ENCODE assay signal across 8 mouse cellular contexts in genomic region chr4:62519122-62519848, GRCm38 (mm10). TPM values are rescaled to one million over a fixed set of nuclear protein-coding genes. Genes with fewer than 3 reads are reported as not detected.
DNase-seq lines count a peak whose midpoint lies in the region; ATAC-seq lines count a peak whose summit lies in the region.

No protein-coding gene starts in this region.

- H3K4me1 ChIP-seq in hindbrain, embryonic 13.5 days (replicated peaks) = peaks cover 38% of the 10 kb centered on the region
- peaks cover 22% of the 10 kb centered on the region for H3K4me1 ChIP-seq in midbrain, embryonic 14.5 days (ENCODE audit: control insufficient read depth, insufficient read depth, low read length)

- H3K9me3 ChIP-seq in hindbrain, embryonic 13.5 days = no peaks in the 10 kb centered on the region
- H3K9me3 ChIP-seq in midbrain, embryonic 14.5 days (ENCODE audit: control insufficient read depth, low read length) = no peaks in the 10 kb centered on the region

- ATAC-seq in hindbrain, embryonic 13.5 days (ENCODE audit: low FRiP score) = peak; percentile 79
- ATAC-seq in midbrain, embryonic 14.5 days (ENCODE audit: low FRiP score, low TSS enrichment) = peak; percentile 80

- H3K4me3 ChIP-seq in hindbrain, embryonic 13.5 days = peak overlapping the region; percentile 78
- H3K4me3 ChIP-seq in midbrain, embryonic 14.5 days (replicated peaks; ENCODE audit: low read depth, low read length) = peak overlapping the region; percentile 74

- WGBS in hindbrain, embryonic 13.5 days = 2% methylated on average over 26 of the region's 26 CpGs
- 2% methylated on average over 26 of the region's 26 CpGs for WGBS in midbrain, embryonic 14.5 days

- H3K27me3 ChIP-seq in hindbrain, embryonic 13.5 days = no peaks in the 10 kb centered on the region
- H3K27me3 ChIP-seq in midbrain, embryonic 14.5 days (ENCODE audit: control insufficient read depth, insufficient read depth, low read length) = no peaks in the 10 kb centered on the region

- H3K27ac ChIP-seq in hindbrain, embryonic 13.5 days = peak overlapping the region; percentile 86
- peak overlapping the region; percentile 76 for H3K27ac ChIP-seq in midbrain, embryonic 14.5 days (replicated peaks; ENCODE audit: low read depth, low read length)

- intact Hi-C loops in left cerebral cortex, postnatal 4 days (cut with DNase I) = no loop called here

- peak; percentile 27 for DNase-seq in left cerebral cortex, postnatal 4 days
- no peak for DNase-seq in left cerebral cortex, adult 18-20 months (ENCODE audit: low spot score in 2 of 2)
- DNase-seq in c-Kit-positive CD71-positive TER-119-negative erythroid progenitor cells, embryonic 14.5 days (ENCODE audit: low read depth) = peak; percentile 70
- DNase-seq in midbrain, embryonic 14.5 days = no peak
- DNase-seq in cerebellum, postnatal 36 days = no peak
- DNase-seq in kidney, postnatal 25 days = no peak
- DNase-seq in gastrocnemius, adult 8-10 months (ENCODE audit: low spot score in 2 of 2) = no peak

- H3K36me3 ChIP-seq in hindbrain, embryonic 13.5 days = no peaks in the 10 kb centered on the region
- no peaks in the 10 kb centered on the region for H3K36me3 ChIP-seq in midbrain, embryonic 14.5 days (ENCODE audit: control insufficient read depth, insufficient read depth, low read length)

- peak overlapping the region; percentile 87 for H3K9ac ChIP-seq in hindbrain, embryonic 13.5 days
- peak overlapping the region; percentile 79 for H3K9ac ChIP-seq in midbrain, embryonic 14.5 days (replicated peaks; ENCODE audit: low read length)

- H3K4me2 ChIP-seq in hindbrain, embryonic 13.5 days = peak overlapping the region; percentile 64
- peak overlapping the region; percentile 68 for H3K4me2 ChIP-seq in midbrain, embryonic 14.5 days (ENCODE audit: low read length)

RNA-seq across cellular contexts. Expression of gene Alad, which starts 0.4 kb away (rescaled TPM):
- total RNA-seq in left cerebral cortex, postnatal 4 days (2021) = 10 to 100 TPM; 35.3 to 36.8 TPM
- total RNA-seq in left cerebral cortex, adult 18-20 months (2021) = 10 to 100 TPM; 36.4 to 41.0 TPM
- polyA plus RNA-seq in hindbrain, embryonic 13.5 days (2015; fragmentation: Nextera tagmentation; extraction: Ambion mirVana) = 64.2 and 66.1 TPM in 2 replicates
- polyA plus RNA-seq in midbrain, embryonic 14.5 days (2014; fragmentation: Nextera tagmentation; extraction: Ambion mirVana) = 69.3 and 78.8 TPM in 2 replicates
- total RNA-seq in gastrocnemius, adult 8-10 months (2022) = 10 to 100 TPM; 26.1 to 36.7 (median 30.3) TPM

RNA-seq across cellular contexts. Expression of gene Pole3, which starts 5.6 kb away (rescaled TPM):
- total RNA-seq in left cerebral cortex, postnatal 4 days (2021) = 10 to 100 TPM; 32.4 to 36.6 TPM
- 10 to 100 TPM; 23.4 to 23.9 TPM for total RNA-seq in left cerebral cortex, adult 18-20 months (2021)
- polyA plus RNA-seq in hindbrain, embryonic 13.5 days (2015; fragmentation: Nextera tagmentation; extraction: Ambion mirVana) = 68.2 and 70.3 TPM in 2 replicates
- polyA plus RNA-seq in midbrain, embryonic 14.5 days (2014; fragmentation: Nextera tagmentation; extraction: Ambion mirVana) = 50.9 and 63.5 TPM in 2 replicates
- 10 to 100 TPM; 14.1 to 18.1 (median 15.1) TPM for total RNA-seq in gastrocnemius, adult 8-10 months (2022)

RNA-seq across cellular contexts. Expression of gene 4933430I17Rik, which starts 5.9 kb away (rescaled TPM):
- under 1 TPM; 0.44 to 0.90 TPM for total RNA-seq in left cerebral cortex, postnatal 4 days (2021)
- total RNA-seq in left cerebral cortex, adult 18-20 months (2021) = under 1 TPM; 0.46 to 0.80 TPM
- 0.55 and 0.82 TPM in 2 replicates for polyA plus RNA-seq in hindbrain, embryonic 13.5 days (2015; fragmentation: Nextera tagmentation; extraction: Ambion mirVana)
- 0.78 and 1.6 TPM in 2 replicates for polyA plus RNA-seq in midbrain, embryonic 14.5 days (2014; fragmentation: Nextera tagmentation; extraction: Ambion mirVana)
- not detected for total RNA-seq in gastrocnemius, adult 8-10 months (2022)

RNA-seq across cellular contexts. Expression of gene Hdhd3, which starts 16.0 kb away (rescaled TPM):
- total RNA-seq in left cerebral cortex, postnatal 4 days (2021) = 1 to 10 TPM; 5.7 to 6.6 TPM
- total RNA-seq in left cerebral cortex, adult 18-20 months (2021) = 1 to 10 TPM; 8.9 to 9.0 TPM
- polyA plus RNA-seq in hindbrain, embryonic 13.5 days (2015; fragmentation: Nextera tagmentation; extraction: Ambion mirVana) = 13.3 and 15.5 TPM in 2 replicates
- 12.8 and 14.1 TPM in 2 replicates for polyA plus RNA-seq in midbrain, embryonic 14.5 days (2014; fragmentation: Nextera tagmentation; extraction: Ambion mirVana)
- total RNA-seq in gastrocnemius, adult 8-10 months (2022) = 1 to 10 TPM in 3 of 4 experiments, under 1 TPM in 1; 0.40 to 1.8 (median 1.3) TPM

RNA-seq across cellular contexts. Expression of gene Bspry, which starts 39.4 kb away (rescaled TPM):
- total RNA-seq in left cerebral cortex, postnatal 4 days (2021) = under 1 TPM; 0.36 TPM
- total RNA-seq in left cerebral cortex, adult 18-20 months (2021) = under 1 TPM; 0.28 to 0.40 TPM
- 0.43 and 0.95 TPM in 2 replicates for polyA plus RNA-seq in hindbrain, embryonic 13.5 days (2015; fragmentation: Nextera tagmentation; extraction: Ambion mirVana)
- 0.32 and 0.43 TPM in 2 replicates for polyA plus RNA-seq in midbrain, embryonic 14.5 days (2014; fragmentation: Nextera tagmentation; extraction: Ambion mirVana)
- total RNA-seq in gastrocnemius, adult 8-10 months (2022) = not detected

Comparison
In these comparisons a context has a peak if more than half of its experiments do, and no peak if none do; other contexts are left out.
1. DNase-seq: peak in left cerebral cortex, postnatal 4 days (single experiment) and c-Kit-positive CD71-positive TER-119-negative erythroid progenitor cells, embryonic 14.5 days (single experiment); none in left cerebral cortex, adult 18-20 months (0 of 2), midbrain, embryonic 14.5 days (single experiment), cerebellum, postnatal 36 days (0 of 2), kidney, postnatal 25 days (0 of 2) and gastrocnemius, adult 8-10 months (0 of 2).